Mouse (Mus musculus) urinary bladder, adult 2 months (tissue): ENCODE data around the gene Arhgap45. TPM values are rescaled to one million over a fixed set of nuclear protein-coding genes. Genes with fewer than 3 reads are reported as not detected.
"Not testable (repeated sequence)": the region's sequence is repeated elsewhere in the genome, so short reads cannot be mapped to it uniquely, and the experiment has no call there.

ENCODE experiments used
- DNase-seq: peaks from one replicate; pipeline ENCODE4 v3.0.0; 2022; ENCODE audit warnings: low spot score
- polyA plus RNA-seq: library from polyadenylated mRNA; depleted of rRNA; stranded (reverse); fragments of >200 nt; gene quantifications from 2 replicates; pipeline ENCODE4 v1.2.3, GENCODE M21; 2012

Arhgap45 gene
- polyA plus RNA-seq, 1 experiment: 23.0 TPM

DNA sequence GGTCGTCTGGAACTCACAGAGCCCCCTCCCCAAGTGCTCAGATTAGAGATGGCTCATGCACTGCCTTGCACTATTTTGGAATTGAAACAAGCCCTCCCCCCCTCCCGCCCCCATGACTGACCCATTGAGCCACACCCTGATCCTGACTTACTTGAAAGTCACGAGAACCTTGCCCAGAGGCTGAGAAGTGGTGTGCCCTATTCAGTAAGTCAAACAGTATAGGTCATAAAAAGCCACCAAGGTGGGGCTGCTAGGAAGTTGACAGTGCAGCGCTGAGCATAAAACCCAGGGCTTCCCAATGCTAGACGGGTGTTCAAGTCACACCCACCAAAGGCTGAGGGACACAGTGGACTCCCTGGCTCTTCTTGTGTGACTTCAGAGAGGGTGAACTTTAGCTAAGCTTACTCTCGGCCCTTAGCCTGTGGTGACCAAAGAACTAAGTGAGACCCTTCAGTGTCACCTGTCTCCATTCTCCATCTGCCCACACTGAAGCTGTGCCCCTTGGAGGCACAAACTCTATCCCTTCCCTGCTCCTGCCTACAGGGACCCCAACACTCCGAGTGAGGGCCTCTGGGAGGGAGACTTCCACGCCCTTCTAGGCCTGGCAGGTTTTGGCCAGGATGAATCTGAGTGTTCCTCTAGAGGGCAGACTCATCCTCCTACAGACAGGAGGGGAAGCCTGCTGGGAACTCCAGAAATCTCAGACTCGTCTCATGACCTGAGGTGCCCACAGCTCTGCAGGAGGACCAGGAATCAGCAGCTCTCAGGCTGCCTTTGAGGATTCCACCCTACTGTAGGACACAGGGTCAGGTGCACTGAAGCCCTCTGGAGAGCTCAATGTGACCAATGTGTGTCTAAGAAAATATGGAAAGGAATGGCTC lies 17.3 kb downstream of the Arhgap45 start:
- DNase-seq: no peak

DNA sequence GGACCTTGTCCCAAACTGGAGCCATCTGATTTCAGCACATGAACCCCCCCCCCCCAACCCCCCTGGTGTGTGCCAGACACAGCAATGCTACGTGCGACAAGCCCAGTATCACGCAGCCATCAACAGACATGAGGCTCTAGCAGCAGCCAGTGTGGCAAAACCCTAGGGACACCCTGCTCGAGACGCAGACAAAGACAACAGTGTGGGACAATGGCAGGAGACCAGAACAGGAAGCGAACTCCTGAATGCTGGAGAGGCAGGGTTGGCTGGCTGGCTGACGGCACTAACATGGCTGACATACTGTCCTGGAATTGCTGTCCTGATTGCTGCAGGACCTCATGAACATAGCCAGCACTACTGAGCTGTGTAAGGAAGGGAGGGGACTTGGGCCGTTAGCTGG lies 18.7 kb downstream of the Arhgap45 start:
- DNase-seq: no peak

DNA sequence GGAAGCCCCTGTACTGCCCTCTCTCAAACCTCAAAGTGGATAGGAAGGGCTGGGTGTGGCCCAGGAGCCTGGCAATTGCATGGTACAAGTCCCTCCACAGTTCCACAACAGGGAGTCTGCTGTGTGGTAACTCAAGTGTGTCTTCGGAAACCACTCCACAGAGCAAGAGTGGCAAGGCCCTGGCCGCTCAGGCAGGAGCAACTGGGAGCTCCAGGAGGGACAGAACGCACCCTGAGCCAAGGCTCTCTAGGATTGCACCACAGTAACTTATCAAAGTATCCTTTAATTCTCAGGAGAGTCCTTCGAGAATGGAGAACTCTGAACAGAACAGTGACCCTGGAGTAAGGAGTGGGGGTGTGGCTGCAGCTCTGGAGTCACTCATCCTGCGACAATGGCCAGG lies 19.2 kb downstream of the Arhgap45 start:
- no peak for DNase-seq

GRCm38 (mm10) chr10:80036832-80037231 lies 20.4 kb downstream of the Arhgap45 start:
- DNase-seq: no peak

DNA sequence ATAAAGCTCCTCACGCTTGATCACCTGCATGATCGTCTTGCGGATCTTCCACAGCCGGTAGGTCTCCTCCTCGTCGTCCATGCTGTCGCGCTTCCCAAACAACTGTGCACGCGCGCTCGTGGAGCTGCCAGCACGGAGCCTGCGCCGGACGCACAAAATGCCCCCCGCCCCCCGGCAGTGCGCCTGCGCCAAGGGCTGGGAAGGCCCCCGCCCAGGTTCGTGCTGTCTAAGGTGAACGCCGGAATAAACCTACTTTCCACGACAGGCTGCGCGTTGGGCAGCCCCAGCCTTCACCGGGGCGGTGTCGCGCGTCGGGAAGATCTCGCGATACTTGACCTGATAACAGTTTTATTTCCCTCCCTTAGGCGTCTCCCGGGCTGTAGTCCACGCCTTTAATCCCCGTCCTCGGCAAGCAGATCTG lies 23.1 kb downstream of the Arhgap45 start, which contains the start of gene Polr2e:
TSS of gene Polr2e (minus strand) at position 237 of the 421 bp plus-strand sequence.
- DNase-seq: peak; percentile 89

DNA sequence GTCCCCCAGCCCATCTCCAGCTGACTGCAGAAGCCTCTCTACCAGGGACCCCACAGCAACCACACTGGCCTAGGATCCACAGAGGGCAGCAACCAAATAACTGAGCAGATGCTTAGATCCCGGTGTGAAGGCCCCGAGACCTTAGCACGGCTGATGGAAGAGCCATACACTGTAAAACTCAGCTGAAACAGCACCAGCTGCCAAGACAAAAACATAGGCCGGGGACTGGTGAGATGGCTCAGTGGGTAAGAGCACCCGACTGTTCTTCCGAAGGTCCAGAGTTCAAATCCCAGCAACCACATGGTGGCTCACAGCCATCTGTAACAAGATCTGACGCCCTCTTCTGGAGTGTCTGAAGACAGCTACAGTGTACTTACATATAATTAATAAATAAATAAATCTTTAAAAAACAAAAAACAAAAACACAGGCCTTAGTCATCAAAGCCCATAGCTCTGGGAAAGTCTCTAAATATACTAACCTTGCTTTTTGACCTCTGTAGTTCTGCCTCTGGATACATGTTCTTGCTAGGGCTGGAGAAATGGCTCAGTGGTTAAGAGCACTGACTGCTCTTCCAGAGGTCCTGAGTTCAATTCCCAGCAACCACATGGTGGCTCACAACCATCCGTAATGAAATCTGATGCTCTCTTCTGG lies 25.1 kb downstream of the Arhgap45 start:
- DNase-seq: not testable (repeated sequence)

GRCm38 (mm10) chr10:80044087-80044486 lies 27.6 kb downstream of the Arhgap45 start:
- no peak for DNase-seq

- DNase-seq: not testable (repeated sequence)
Observed at GRCm38 (mm10) chr10:80045364-80045763, 28.9 kb downstream of the Arhgap45 start.

GRCm38 (mm10) chr10:80045766-80046165 lies 29.3 kb downstream of the Arhgap45 start:
- no peak for DNase-seq

GRCm38 (mm10) chr10:80047041-80047565 lies 30.6 kb downstream of the Arhgap45 start, which contains the start of gene Gpx4:
Gene Gpx4, plus strand, starts transcription at chr10:80047166.
- no peak for DNase-seq

GRCm38 (mm10) chr10:80048396-80048795 lies 31.9 kb downstream of the Arhgap45 start:
- DNase-seq: no peak

GRCm38 (mm10) chr10:80048834-80049233 lies 32.4 kb downstream of the Arhgap45 start:
- DNase-seq: no peak

DNA sequence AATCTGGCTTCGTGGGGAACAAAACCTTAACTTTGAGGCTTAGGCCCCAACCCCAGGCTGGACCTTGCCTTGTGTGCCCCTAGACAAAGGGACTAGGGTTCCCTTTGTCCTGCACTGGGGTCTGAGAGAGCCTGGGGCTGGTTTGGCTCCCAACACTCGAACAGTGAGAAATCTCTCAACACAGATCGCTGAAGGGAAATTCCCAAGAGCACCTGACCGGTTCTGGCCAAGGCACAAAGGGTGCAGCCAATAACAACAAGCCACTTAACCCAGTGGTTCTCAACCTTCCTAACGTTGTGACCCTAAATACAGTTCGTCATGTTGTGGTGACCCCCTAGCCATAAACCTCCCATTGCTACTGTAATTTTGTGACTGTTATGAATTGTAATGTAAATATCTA lies 33.8 kb downstream of the Arhgap45 start:
- no peak for DNase-seq

DNA sequence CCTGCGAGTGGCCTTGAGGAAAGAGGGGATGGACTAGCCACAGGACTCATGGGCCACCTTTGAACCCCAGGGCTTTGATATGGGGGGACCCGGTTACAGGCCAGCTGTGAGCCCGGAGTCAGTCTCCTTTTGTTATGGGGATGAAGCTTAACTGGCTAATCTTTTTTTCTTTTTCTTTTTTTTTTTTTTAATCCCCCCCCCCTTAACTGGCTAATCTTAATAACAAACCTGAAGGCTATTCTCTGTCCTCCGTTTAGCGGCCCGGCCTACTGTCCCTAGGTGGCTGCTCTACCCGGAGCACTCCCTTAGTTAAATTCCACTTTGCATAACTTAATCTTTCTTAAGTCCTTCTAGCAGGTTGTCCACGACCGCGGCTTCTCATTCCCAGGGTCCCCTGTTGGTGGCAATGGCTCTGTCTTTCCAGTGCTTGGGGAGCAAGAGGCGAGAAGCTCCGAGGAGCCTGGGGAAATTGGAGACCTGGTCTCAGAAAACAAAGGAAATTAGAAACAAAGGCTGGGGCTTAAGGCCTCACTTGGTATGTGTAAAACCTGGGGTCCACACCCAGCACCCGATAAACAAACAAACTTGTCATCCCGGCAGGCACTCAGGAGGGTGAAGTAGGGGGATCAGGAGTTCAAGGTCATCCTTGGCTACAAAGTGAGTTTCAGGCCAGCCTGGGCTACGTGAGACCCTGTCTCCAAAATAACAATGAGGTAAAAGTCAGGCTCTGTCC lies 34.6 kb downstream of the Arhgap45 start:
- DNase-seq: no peak

- no peak for DNase-seq
Observed at GRCm38 (mm10) chr10:80051618-80052373, 35.3 kb downstream of the Arhgap45 start.

DNA sequence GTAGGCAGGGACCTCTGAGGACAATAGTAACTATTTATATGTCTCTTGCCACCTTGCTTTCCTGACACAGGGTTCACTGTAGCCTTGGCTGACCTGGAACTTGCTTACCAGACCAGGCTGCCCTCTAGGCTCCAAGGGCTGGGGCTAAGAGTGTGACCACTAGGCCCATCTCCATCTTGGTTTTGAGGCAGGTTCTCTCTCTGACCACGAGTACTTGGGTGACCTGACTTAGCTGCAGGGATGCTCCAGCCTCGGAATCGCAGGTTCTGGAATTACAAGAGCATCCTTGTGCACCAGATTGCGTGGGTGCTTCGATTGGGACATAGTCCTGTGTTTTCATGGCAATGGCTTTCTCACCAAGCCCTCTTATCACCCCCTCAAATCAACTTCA lies 35.9 kb downstream of the Arhgap45 start:
- DNase-seq: no peak

DNA sequence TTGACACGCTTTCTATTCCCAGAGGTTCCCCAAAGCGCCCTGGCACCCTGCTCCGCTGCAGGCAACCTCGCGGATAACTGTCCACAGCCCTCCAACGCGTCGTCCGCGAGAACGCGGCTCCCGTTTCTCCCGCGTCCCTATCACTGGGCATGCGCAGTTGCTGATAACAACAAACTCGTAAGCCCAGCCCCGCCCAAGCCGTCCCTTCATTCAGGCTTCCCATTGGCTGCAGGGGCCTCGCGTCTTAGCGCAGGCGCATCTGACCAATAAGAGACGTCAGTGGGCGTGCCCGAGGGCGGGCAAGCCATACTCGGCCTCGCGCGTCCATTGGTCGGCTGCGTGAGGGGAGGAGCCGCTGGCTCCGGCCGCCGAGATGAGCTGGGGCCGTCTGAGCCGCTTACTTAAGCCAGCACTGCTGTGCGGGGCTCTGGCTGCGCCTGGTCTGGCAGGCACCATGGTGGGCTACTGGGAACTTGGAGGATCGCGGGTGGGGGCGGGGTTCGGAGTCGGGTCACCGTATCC lies 36.9 kb downstream of the Arhgap45 start:
- DNase-seq: peak; percentile 95

DNA sequence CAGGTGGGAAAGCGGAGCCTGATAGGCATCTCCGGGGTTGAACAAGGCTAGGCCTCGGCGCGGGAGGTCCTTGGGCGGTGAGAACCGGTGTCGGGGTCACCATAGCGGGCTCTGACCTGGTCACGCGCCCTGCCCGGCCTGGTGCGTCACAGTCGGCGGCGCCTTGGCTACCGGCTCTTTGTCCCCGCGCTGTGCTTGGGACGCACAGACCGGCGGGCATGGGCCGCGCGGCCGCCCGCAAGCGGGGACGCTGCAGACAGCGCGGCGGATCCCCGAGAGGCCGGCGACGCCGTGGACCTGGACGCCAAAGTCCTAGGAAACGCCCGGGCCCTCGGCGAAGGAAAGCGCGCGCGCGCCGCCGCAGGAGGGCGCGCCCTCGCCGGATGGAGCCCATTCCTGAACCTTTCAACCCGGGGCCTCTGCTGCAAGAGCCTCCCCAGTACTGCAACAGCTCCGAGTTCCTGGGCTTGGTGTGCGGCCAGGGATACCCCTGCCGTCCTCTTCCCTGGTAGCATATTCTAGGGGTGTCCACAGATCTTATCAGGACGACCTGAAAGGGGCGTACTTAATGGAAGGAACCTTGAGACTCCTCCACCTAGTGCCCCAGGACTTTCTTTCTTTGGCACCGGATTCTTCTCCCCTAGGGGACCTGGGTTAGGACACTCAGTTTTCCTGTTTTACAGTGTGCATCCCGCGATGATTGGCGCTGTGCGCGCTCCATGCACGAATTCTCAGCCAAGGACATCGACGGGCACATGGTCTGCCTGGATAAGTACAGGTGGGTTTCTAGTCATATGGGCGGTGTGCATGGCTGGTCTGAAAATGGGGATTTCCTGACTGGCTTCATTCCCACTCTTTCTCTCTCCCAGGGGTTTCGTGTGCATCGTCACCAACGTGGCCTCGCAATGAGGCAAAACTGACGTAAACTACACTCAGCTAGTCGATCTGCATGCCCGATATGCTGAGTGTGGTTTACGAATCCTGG lies 37.7 kb downstream of the Arhgap45 start:
- DNase-seq: peak; percentile 67

DNA sequence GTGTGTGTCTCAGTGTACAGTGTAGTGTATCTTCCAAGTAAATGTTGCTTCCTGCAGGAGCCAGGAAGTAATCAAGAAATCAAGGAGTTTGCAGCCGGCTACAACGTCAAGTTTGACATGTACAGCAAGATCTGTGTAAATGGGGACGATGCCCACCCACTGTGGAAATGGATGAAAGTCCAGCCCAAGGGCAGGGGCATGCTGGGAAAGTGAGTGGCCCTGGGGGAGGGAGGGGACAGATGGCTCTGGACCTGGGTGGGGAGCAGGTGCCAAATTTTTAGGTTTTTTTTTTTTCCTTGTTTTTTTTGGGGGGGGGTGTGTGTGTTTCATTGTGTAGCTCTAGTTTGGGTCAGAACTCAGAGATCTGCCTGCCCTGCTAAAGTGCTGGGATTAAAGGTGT lies 38.5 kb downstream of the Arhgap45 start:
- not testable (repeated sequence) for DNase-seq

DNA sequence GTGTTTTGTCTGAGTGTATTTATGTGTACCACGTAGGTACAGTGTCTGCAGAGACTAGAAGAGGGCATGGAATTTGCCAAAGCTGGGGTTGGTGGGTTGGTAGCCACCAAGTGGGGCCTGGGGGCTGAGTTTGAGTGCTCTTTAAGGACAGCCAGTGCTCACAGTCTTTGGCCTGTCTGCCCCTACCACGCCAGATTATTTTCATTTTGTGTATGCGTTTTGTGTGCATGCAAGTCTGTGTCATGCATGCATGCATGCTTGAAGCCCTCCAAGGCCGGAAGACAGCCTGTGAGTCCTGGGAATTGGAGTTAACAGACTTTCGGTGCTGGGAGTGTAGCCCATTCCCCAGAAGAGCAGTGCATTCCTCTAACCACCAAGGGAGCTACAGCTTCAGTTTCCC lies 38.9 kb downstream of the Arhgap45 start:
- DNase-seq: no peak
